Mouse (Mus musculus) cerebellum, adult 11 months (tissue): ENCODE measurements around the gene Cngb1.

Source experiments
- DNase-seq: peaks from one replicate; pipeline ENCODE4 v3.0.0; 2022

The Cngb1 gene

GRCm38 (mm10) chr8:95306431-95306830 is at the start of gene Cngb1:
Gene Cngb1 (minus strand): TSS chr8:95306585.
- no peak for DNase-seq

DNA sequence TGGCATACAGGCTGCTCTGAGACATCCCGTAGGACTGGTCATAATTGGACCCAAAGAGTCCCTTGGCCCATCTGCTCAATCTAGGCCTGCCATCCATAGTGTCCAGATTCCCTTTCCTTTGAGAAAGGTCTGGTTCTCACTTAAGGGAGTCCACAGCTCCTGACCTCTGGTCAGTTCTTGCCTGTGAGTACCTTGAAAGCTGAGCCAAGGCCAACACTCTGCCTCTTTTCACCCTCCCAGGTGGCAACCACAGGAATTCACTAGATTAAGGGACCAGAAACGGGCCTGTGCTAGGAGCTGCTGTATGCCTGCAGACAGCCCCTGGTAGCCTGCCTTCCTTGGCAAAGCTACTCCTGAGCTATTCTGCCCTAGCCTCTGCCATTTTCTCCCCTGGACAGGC is 48.2 kb upstream of the Cngb1 start:
- DNase-seq = no peak

- peak; percentile 8 for DNase-seq
Observed at GRCm38 (mm10) chr8:95352871-95353866, 46.8 kb upstream of the Cngb1 start.

DNA sequence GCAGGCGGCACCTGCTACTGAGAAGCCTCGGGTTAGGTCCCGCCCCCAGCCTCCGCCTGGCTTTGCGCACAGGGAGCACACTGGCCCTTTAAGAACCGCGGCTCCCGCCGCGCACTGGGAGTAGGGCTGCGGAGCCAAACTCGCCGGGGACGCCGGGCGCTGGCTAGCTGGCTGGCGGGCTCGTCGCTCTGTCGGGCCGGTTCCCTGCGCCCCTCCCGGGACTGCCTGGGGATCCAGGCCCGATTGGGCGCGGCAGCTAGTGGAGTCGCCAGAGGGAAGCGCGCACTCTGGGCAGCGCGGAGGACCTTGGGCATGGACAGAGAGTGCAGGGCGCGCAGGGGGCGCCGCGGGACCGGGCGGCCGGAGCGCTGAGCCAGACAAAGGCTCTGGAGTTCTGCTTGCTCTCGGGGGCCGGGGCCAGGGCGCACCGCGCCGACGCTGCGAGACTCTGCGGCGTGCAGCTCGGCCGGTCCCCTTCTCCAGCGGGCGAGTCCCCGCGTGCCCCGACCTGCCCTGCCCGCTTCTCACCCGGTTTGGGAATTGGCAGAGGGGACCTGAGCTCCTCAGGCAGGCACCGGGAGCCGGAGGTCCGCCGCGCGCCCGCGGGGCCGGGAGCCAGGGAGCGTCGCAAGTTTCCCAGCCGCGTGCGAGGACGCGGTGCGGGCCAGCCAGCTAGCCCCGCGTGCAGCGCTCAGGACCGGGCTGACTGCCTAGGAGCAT is 45.9 kb upstream of the Cngb1 start, which contains the start of gene Mmp15:
Gene Mmp15 (plus strand): TSS at position 118 of the 720 bp plus-strand sequence.
- peak; percentile 8 for DNase-seq

DNA sequence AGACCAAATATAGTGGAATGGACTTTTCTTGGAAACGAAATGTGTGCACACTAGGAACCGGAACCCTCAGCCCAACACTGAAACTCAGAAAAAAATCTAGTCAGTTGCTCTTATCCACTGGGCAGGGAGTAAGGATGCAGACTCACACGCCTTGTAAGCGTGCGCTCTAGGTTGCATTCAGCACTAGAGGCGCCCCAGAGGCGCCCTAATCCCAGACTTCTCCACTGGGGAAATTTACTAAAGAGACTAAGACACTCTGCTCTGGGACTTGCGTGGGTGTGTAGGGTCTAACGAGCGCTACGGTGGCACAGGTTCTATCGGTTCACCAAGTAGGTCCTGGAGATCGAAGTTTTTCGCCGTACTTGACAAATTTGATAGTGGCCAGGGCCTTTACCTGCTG is 45.1 kb upstream of the Cngb1 start:
- no peak for DNase-seq

GRCm38 (mm10) chr8:95348811-95349630 is 42.6 kb upstream of the Cngb1 start:
- no peak for DNase-seq

GRCm38 (mm10) chr8:95348356-95348755 is 42.0 kb upstream of the Cngb1 start:
- DNase-seq = no peak

DNA sequence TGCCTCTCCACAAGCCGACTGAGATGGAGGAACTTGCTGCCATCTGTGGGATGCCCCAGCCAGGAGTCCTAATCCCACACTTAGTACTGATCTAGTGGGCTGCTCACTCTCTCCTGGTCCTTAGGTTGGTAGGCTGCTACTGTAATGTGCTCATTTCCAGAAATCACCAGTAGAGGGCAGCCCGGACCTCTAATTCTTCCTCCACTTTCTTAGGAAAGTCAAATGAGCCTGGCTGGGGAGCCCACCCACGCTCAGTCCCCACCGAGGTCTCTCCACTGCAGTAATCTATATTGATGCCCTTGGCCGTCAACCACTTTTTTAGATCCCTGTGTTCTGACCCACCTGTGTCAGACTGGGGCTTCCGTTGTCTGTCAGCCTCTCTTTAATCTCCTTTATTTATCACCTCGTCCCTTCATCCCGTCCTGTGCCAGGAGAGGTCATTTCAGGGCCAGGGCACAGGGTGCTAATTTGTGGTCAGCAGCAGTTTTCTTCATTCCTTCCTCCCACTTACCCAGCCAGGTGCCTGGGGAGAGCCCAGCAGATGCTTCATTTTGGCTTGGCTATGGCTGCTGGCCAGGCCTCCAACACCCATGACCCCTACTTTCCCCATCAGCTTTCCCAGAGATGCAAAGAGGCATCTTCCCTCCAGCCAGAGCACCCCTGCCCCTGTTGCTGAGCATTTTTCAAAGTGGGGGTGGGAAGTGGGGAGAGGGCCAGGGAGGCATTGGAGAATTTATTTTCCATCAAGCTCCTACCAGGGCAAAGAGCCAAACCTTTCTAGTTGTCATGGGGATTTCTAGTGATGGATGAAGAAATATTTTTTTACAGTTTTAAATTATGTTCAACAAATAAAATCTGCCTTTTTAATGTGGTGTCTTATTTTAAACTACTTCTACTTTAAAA is 40.5 kb upstream of the Cngb1 start:
- no peak for DNase-seq

GRCm38 (mm10) chr8:95344668-95345067 is 38.3 kb upstream of the Cngb1 start:
- no peak for DNase-seq

- no peak for DNase-seq
Observed at GRCm38 (mm10) chr8:95341721-95342120, 35.3 kb upstream of the Cngb1 start.

DNA sequence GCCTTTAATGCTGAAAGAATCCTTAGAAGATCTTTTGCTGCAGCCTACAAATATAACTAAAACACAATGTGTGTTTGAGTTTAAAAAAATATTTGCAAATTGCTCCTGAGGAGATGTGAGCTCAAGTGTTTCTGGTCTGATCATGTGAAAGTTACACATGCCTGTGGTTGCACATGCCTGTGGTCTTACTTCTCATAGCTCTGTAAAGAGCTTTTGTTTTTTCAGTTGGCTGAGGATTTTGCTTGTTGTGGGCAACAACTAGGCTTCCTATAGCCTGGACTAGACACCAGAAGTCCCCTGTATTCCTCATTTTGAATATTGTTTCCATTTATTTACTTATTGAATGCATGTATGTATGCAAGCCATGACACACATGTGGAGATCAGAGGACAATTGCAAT is 30.0 kb upstream of the Cngb1 start:
- no peak for DNase-seq

- DNase-seq = no peak
Observed at GRCm38 (mm10) chr8:95335706-95336105, 29.3 kb upstream of the Cngb1 start.

GRCm38 (mm10) chr8:95332437-95333199 is 26.2 kb upstream of the Cngb1 start:
- DNase-seq = no peak

DNA sequence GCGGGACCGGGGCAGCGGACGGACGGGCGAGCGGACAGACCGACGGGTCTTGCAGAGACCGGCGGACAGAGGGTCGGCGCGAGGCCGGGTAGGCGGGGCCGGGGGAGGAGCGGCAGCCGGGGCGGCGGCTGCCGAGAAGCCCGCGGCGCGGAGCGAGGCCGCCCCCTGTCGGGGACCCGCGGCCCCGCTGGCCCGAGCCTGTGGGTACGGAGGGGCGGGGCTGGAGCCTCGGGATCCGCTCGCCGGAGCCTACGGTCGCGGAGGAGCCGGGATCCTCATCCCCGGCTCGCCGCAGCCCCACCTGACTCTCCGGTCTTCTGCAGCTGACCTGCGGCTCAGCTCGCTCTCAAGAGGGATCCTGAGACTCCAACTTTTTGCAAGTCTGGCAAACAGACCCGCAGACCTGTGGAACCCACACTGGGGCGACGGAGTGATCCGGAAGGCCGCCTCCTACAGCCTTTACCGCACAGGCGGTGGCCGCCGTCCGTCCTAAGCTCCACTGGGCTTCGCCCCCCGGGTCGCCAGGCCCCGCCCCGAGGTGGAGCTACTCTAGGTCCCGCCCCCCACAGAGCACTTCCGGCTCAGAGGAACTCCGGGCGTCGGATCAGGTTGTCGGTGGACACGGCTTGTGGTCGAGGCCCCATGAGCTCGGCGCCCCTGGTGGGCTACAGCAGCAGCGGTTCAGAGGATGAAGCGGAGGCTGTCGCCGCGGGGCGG is 25.5 kb upstream of the Cngb1 start, which contains the start of the genes Zfp319 and Usb1:
Gene Zfp319 (minus strand): TSS at position 231 of the 717 bp plus-strand sequence.
Gene Usb1 (plus strand): TSS at position 565 of the 717 bp plus-strand sequence.
- DNase-seq = peak; percentile 89

DNA sequence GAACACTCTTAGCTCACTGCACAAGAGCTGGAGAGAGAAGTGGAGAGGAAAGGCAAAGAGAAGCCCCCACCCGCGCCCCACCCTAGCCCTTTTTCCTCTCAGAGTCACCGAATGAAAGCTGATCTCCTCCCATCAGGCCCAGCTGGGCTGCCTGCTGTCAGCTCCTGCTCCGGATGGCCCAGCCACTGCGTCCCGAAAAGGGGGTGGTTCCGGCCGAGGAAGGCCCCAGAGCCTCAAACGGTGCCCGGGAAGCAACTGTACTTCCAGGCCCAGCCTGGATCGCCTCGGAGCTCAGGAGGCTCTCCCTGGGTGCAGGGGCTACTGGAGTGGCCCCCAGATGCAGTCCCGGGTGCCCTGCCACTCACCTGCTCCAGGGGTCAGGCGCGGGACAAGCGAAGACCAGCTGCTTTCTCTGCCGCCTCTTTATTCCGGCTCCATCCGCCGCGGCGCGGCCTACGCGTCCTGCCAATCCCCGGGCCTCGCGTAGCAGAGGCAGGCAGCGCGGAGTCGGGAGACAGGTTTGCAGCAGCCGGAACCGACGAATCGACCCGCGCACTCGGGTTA is 24.9 kb upstream of the Cngb1 start:
- DNase-seq = no peak

GRCm38 (mm10) chr8:95330367-95330766 is 24.0 kb upstream of the Cngb1 start:
- DNase-seq = no peak

GRCm38 (mm10) chr8:95327866-95328465 is 21.6 kb upstream of the Cngb1 start:
- no peak for DNase-seq

GRCm38 (mm10) chr8:95326822-95327221 is 20.4 kb upstream of the Cngb1 start:
- no peak for DNase-seq

GRCm38 (mm10) chr8:95324646-95325045 is 18.3 kb upstream of the Cngb1 start:
- no peak for DNase-seq
